Mouse (Mus musculus): ENCODE data around the gene Lypd9.
"Not testable (repeated sequence)": the region's sequence is repeated elsewhere in the genome, so short reads cannot be mapped to it uniquely, and the experiment has no call there.

Lypd9 gene

GRCm38 (mm10) chr11:58452759-58453158 is at the start of gene Lypd9:
Gene Lypd9, minus strand, starts transcription at chr11:58452923.
- no peak for DNase-seq

GRCm38 (mm10) chr11:58502472-58502871 is 49.7 kb upstream of the Lypd9 start, which contains the start of gene Olfr331:
Gene Olfr331, minus strand, starts transcription at chr11:58502572.
- DNase-seq = not testable (repeated sequence)

- DNase-seq = no peak
These were observed 46.6 kb upstream of the Lypd9 start for GRCm38 (mm10) chr11:58499290-58499689.

DNA sequence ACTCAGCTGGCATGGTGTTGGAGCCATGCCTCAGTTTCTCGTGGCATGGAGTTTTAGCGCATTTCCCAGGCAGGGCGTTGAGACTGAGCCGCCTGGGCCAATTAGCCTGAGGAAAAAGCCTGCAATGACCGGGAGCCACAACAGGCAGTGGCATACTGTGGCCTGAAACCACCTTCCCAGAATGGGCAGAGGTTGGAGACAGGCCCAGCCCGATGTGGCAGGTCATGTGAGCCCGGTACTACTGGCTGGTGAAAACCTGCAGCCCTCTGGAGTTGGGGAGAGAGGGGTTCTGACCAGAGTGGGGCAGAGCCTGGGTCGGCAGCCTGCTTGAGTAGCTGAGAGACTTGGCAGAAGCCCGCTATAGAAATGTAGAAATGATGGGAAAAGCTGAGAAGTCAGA is 46.0 kb upstream of the Lypd9 start:
- no peak for DNase-seq

DNA sequence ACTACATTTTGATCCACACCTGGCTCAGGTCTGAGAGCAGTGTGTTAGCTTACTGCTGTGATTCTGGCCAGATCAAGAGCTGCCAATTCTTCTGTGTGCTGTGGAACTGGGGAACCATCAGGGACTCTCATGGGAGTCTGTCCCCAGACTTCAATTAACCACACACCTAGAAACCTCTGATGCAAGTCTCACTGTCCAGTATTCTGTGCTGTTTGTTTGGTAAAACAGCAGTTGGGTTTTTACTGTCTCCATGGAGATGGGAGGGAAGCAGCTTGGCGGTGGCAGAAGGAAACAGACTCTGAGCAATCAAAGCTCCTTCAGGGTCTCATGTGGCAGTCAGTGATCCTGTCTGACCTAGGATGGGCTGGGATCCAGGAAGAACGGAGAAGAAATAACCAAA is 39.7 kb upstream of the Lypd9 start, which contains the start of gene Olfr332:
TSS of gene Olfr332 (minus strand) at position 101 of the 400 bp plus-strand sequence.
- DNase-seq = no peak

GRCm38 (mm10) chr11:58462170-58462569 is 9.4 kb upstream of the Lypd9 start, which contains the start of gene Olfr30:
Gene Olfr30, minus strand, starts transcription at chr11:58462270.
- no peak for DNase-seq

- DNase-seq = no peak
These were observed 869 bp upstream of the Lypd9 start for GRCm38 (mm10) chr11:58453592-58453991.

DNA sequence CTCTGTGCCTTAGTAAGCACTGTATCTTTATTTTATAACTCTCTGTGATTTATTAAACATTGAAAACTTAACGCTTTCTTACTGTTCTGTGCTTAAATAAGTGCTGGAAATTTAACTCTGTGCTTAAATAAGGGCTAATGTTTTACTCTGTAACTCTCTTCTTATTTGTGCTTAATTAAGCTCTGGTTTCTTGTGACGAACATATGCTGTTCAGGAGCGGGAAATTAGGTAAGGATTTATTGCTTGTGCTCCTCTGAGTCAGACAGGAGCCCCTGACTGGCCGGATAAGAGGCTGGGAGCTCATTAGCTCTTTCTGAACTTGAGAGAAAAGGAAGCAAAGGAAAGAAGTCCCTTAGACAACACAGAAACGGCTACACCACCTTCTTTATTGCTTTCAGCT is 14.9 kb downstream of the Lypd9 start:
- no peak for DNase-seq

DNA sequence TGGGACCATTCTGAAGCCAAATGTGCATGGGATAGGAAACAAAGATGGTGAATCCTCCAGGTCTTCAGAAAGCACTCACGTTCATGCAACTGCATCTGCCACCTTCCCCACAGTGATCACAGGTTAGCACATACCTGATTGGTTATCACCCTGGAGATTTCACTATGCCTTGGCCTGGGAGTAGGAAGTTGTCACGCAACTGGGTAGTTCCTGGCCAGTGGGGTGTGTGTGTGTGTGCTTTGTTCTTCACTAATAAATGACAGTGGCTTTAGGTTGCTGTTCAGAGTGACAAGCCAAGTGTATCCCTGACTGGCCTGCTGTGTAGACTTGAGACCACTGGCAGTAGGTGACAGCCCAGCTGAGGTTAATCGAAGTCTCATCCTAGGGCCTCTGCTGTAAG is 20.5 kb downstream of the Lypd9 start, which contains the start of gene Gm12253:
TSS of gene Gm12253 (plus strand) at position 301 of the 400 bp plus-strand sequence.
- no peak for DNase-seq

- DNase-seq = no peak
These were observed 31.9 kb downstream of the Lypd9 start, which contains the start of gene 1810065E05Rik for GRCm38 (mm10) chr11:58420815-58421214. Gene 1810065E05Rik, plus strand, starts transcription at chr11:58421111.

GRCm38 (mm10) chr11:58418336-58418735 is 34.4 kb downstream of the Lypd9 start:
- no peak for DNase-seq

DNA sequence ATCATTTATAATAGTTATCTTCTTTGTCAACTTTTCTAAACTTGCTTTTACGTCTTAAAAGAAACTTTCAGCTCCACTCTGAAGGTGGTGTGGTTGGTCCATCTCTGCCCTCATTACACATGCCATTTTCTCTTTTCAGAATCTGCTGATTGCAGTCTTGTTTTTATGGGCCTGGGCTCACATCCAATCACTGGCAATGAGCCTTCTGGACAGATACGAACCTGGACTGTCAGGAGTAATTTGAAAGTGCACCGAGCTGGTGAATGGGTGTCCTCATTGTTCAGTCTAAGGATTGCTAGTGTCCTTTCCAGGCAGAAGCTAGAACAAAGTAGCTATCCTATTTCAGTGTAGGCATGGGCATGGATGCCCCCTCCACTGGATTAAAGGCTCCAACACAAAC is 44.7 kb downstream of the Lypd9 start:
- DNase-seq = no peak

DNA sequence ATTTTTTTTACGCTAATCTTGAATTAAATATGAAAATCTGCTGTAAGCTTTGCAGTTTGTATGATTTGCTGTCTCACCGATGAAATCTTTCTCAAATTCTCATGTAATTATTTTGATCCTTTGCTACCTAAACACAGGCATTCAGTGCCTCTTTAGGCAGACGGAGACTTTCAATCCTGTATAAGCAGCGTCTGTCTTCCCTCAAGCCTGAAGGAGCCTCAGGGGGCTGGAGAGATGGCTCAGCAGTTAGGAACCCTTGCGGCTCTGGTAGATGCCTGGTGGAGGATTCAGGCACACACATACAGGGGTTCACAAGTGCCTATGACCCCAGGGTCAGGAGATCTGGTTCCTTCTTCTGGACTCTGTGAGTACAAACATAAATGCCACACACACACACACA is 52.1 kb downstream of the Lypd9 start:
- no peak for DNase-seq

DNA sequence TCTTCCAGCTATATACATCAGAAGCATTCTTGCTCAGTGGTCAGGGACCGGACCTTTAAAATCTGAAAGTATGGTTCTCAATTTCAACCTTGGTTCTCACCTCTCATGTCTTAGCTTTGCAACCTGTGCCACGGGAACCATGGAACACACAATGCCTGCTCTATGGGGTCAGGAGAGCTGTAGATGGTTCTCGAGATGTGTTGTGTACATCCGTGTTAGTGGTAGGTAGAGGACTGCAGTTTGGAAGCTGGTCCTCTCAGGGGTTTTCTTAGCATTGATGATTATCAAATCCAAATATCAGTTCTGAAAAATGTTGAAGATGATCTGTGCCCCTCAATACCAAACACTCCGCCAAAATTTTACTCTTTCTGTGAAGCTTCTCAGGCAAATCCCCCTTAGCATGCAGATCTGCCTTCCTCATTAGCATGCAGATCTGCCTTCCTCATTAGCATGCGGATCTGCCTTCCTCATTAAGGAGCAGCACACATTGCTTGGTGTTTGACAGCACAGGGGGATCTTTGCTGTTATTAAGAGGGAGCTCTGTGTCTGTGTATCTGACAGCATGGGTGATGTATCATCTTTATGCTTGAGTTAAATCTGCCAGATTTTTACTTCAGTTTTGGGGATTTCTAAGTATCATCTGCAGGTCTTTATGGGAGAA is 52.6 kb downstream of the Lypd9 start:
- no peak for DNase-seq

Measured in cerebellum, adult 11 months (tissue).